Mouse (Mus musculus) neural tube, embryonic 13.5 days (tissue): ENCODE data around the gene Lhx3. TPM values are rescaled to one million over a fixed set of nuclear protein-coding genes. Genes with fewer than 3 reads are reported as not detected.
A peak's percentile ranks its signal among the peaks of the same experiment; 100 is the strongest.

ENCODE experiments used
- ATAC-seq: fragments of 200-750 bp; cut with Nextera tagmentation; 2 replicates; pipeline ENCODE4 v1.8.0; 2017; ENCODE audit warnings: low read depth, mild to moderate bottlenecking, moderate TSS enrichment, moderate library complexity
- H3K27ac ChIP-seq: fragments of 300-500 bp; sonication (generic); replicated peaks from 2 replicates; pipeline ENCODE4 v1.5.1; 2015; ENCODE audit warnings: moderate library complexity, mild to moderate bottlenecking, inconsistent platforms
- H3K27me3 ChIP-seq: fragments of 300-500 bp; sonication (generic); 2 replicates; pipeline ENCODE4 v1.6.1; 2015; ENCODE audit warnings: mild to moderate bottlenecking, inconsistent platforms
- H3K36me3 ChIP-seq: fragments of 300-500 bp; sonication (generic); 2 replicates; pipeline ENCODE4 v1.6.1; 2015; ENCODE audit warnings: mild to moderate bottlenecking, inconsistent platforms
- H3K4me1 ChIP-seq: fragments of 300-500 bp; sonication (generic); replicated peaks from 2 replicates; pipeline ENCODE4 v1.6.1; 2015; ENCODE audit warnings: inconsistent platforms
- H3K4me2 ChIP-seq: fragments of 300-500 bp; sonication (generic); 2 replicates; pipeline ENCODE4 v1.6.1; 2015; ENCODE audit warnings: inconsistent platforms, mild to moderate bottlenecking, moderate library complexity
- H3K4me3 ChIP-seq: fragments of 300-500 bp; sonication (generic); 2 replicates; pipeline ENCODE4 v1.5.1; 2015; ENCODE audit warnings: mild to moderate bottlenecking, inconsistent platforms
- H3K9ac ChIP-seq: fragments of 300-500 bp; sonication (generic); 2 replicates; pipeline ENCODE4 v1.6.1; 2015; ENCODE audit warnings: moderate library complexity, mild to moderate bottlenecking, inconsistent platforms
- H3K9me3 ChIP-seq: fragments of 300-500 bp; sonication (generic); 2 replicates; pipeline ENCODE4 v1.6.1; 2016; ENCODE audit warnings: inconsistent platforms
- WGBS: fragments of 180-500 bp; shearing (Covaris S2); methylation state at CpG from one replicate; pipeline ENCODE4 v1.1.7; 2015; 5-methylcytosine and 5-hydroxymethylcytosine counted together
- polyA plus RNA-seq: library from polyadenylated mRNA; unstranded; fragments of >200 nt; fragmentation: Nextera tagmentation; extraction: Ambion mirVana; gene quantifications from 2 replicates; pipeline ENCODE4 v1.2.1, GENCODE M21; 2015

The Lhx3 gene
- polyA plus RNA-seq = 11.8 and 12.5 TPM in 2 replicates

- H3K4me1 ChIP-seq = peaks cover 28% of the 10 kb centered on the region
- no peak within 1 kb of the TSS for H3K27ac ChIP-seq
- H3K27me3 ChIP-seq = peaks cover 61% of the 10 kb centered on the region
- H3K9me3 ChIP-seq = no peaks in the 10 kb centered on the region
- WGBS = 5% methylated on average over 19 of the region's 19 CpGs
- peak within 1 kb of the TSS; percentile 24; the same call in 1 of the 2 replicates for H3K4me2 ChIP-seq
- no peak for ATAC-seq
- H3K9ac ChIP-seq = no peak within 1 kb of the TSS
- H3K4me3 ChIP-seq = peak within 1 kb of the TSS; percentile 16; the same call in 1 of the 2 replicates
- peaks cover 39% of the 10 kb centered on the region for H3K36me3 ChIP-seq
Observed at GRCm38 (mm10) chr2:26208126-26208789, at the start of gene Lhx3. Lhx3 (minus strand) TSS chr2:26208289.

GRCm38 (mm10) chr2:26257315-26258096 lies 49.4 kb upstream of the Lhx3 start:
- no peak for ATAC-seq
- no peak overlapping the region for H3K4me2 ChIP-seq
- H3K27me3 ChIP-seq = no peaks in the 10 kb centered on the region
- H3K27ac ChIP-seq = no peak overlapping the region
- no peaks in the 10 kb centered on the region for H3K9me3 ChIP-seq
- WGBS = 87% methylated on average over 16 of the region's 16 CpGs
- H3K36me3 ChIP-seq = no peaks in the 10 kb centered on the region
- H3K9ac ChIP-seq = no peak overlapping the region
- H3K4me1 ChIP-seq = no peaks in the 10 kb centered on the region
- H3K4me3 ChIP-seq = no peak overlapping the region

GRCm38 (mm10) chr2:26254816-26255215 lies 46.7 kb upstream of the Lhx3 start:
- H3K4me2 ChIP-seq = no peak overlapping the region
- H3K9me3 ChIP-seq = no peaks in the 10 kb centered on the region
- ATAC-seq = no peak
- H3K4me3 ChIP-seq = no peak overlapping the region
- H3K9ac ChIP-seq = no peak overlapping the region
- no peaks in the 10 kb centered on the region for H3K36me3 ChIP-seq
- 55% methylated on average over 4 of the region's 4 CpGs for WGBS
- H3K27ac ChIP-seq = no peak overlapping the region
- no peaks in the 10 kb centered on the region for H3K27me3 ChIP-seq
- no peaks in the 10 kb centered on the region for H3K4me1 ChIP-seq

GRCm38 (mm10) chr2:26252514-26253206 lies 44.6 kb upstream of the Lhx3 start:
- no peak overlapping the region for H3K4me2 ChIP-seq
- no peak for ATAC-seq
- no peaks in the 10 kb centered on the region for H3K9me3 ChIP-seq
- H3K4me1 ChIP-seq = no peaks in the 10 kb centered on the region
- WGBS = 59% methylated on average over 8 of the region's 8 CpGs
- H3K4me3 ChIP-seq = no peak overlapping the region
- no peaks in the 10 kb centered on the region for H3K27me3 ChIP-seq
- H3K36me3 ChIP-seq = no peaks in the 10 kb centered on the region
- no peak overlapping the region for H3K9ac ChIP-seq
- no peak overlapping the region for H3K27ac ChIP-seq

- Histone ChIP-seq H3K27me3 (no peaks in the 10 kb centered on the region), H3K4me3 (no peak overlapping the region), H3K9me3 (no peaks in the 10 kb centered on the region), H3K27ac (no peak overlapping the region), H3K4me1 (no peaks in the 10 kb centered on the region), H3K9ac (no peak overlapping the region), H3K36me3 (no peaks in the 10 kb centered on the region), H3K4me2 (no peak overlapping the region)
- ATAC-seq = no peak
- 83% methylated on average over 3 of the region's 3 CpGs for WGBS
Observed at GRCm38 (mm10) chr2:26247531-26247930, 39.4 kb upstream of the Lhx3 start.

- Histone ChIP-seq H3K4me3 (no peak overlapping the region), H3K9me3 (no peaks in the 10 kb centered on the region), H3K9ac (no peak overlapping the region), H3K36me3 (no peaks in the 10 kb centered on the region), H3K27me3 (no peaks in the 10 kb centered on the region), H3K4me1 (peaks cover 28% of the 10 kb centered on the region), H3K27ac (0 out of 2 replicates have a peak overlapping the region, but pooled peaks have one; percentile 13), H3K4me2 (no peak overlapping the region)
- no peak for ATAC-seq
- 33% methylated on average over 3 of the region's 3 CpGs for WGBS
Observed at GRCm38 (mm10) chr2:26240841-26241240, 32.8 kb upstream of the Lhx3 start.

GRCm38 (mm10) chr2:26240330-26240729 lies 32.2 kb upstream of the Lhx3 start:
- no peak overlapping the region for H3K9ac ChIP-seq
- H3K27me3 ChIP-seq = no peaks in the 10 kb centered on the region
- 34% methylated on average over 9 of the region's 9 CpGs for WGBS
- H3K9me3 ChIP-seq = no peaks in the 10 kb centered on the region
- H3K27ac ChIP-seq = no peak overlapping the region
- H3K4me2 ChIP-seq = no peak overlapping the region
- peaks cover 32% of the 10 kb centered on the region for H3K4me1 ChIP-seq
- H3K36me3 ChIP-seq = no peaks in the 10 kb centered on the region
- ATAC-seq = no peak
- no peak overlapping the region for H3K4me3 ChIP-seq

- no peaks in the 10 kb centered on the region for H3K27me3 ChIP-seq
- H3K9me3 ChIP-seq = no peaks in the 10 kb centered on the region
- peaks cover 42% of the 10 kb centered on the region for H3K4me1 ChIP-seq
- WGBS = 2% methylated on average over 36 of the region's 36 CpGs
- H3K36me3 ChIP-seq = no peaks in the 10 kb centered on the region
- H3K27ac ChIP-seq = peak within 1 kb of the TSS; percentile 81
- peak within 1 kb of the TSS; percentile 84 for H3K4me2 ChIP-seq
- peak within 1 kb of the TSS; percentile 86 for H3K9ac ChIP-seq
- peak; percentile 85 for ATAC-seq
- H3K4me3 ChIP-seq = peak within 1 kb of the TSS; percentile 68
Observed at GRCm38 (mm10) chr2:26237290-26237782, 29.2 kb upstream of the Lhx3 start, which contains the start of gene Qsox2. Qsox2 (minus strand) TSS chr2:26237525.

- WGBS = under 1% methylated on average over 50 of the region's 51 CpGs
- peak overlapping the region; percentile 68 for H3K4me3 ChIP-seq
- peak overlapping the region; percentile 86 for H3K9ac ChIP-seq
- ATAC-seq = peak; percentile 64
- H3K27ac ChIP-seq = peak overlapping the region; percentile 81
- H3K4me1 ChIP-seq = peaks cover 42% of the 10 kb centered on the region
- no peaks in the 10 kb centered on the region for H3K36me3 ChIP-seq
- peak overlapping the region; percentile 84 for H3K4me2 ChIP-seq
- H3K9me3 ChIP-seq = no peaks in the 10 kb centered on the region
- no peaks in the 10 kb centered on the region for H3K27me3 ChIP-seq
Observed at GRCm38 (mm10) chr2:26236681-26237289, 28.7 kb upstream of the Lhx3 start.

GRCm38 (mm10) chr2:26234771-26235170 lies 26.7 kb upstream of the Lhx3 start:
- Histone ChIP-seq H3K4me1 (peaks cover 28% of the 10 kb centered on the region), H3K27me3 (no peaks in the 10 kb centered on the region), H3K4me3 (no peak overlapping the region), H3K4me2 (no peak overlapping the region), H3K9me3 (no peaks in the 10 kb centered on the region), H3K9ac (no peak overlapping the region), H3K27ac (no peak overlapping the region), H3K36me3 (no peaks in the 10 kb centered on the region)
- 83% methylated on average over 2 of the region's 2 CpGs for WGBS
- no peak for ATAC-seq

- Histone ChIP-seq H3K9me3 (no peaks in the 10 kb centered on the region), H3K4me3 (no peak overlapping the region), H3K27me3 (no peaks in the 10 kb centered on the region), H3K4me1 (peaks cover 23% of the 10 kb centered on the region), H3K9ac (no peak overlapping the region), H3K27ac (no peak overlapping the region), H3K36me3 (no peaks in the 10 kb centered on the region), H3K4me2 (no peak overlapping the region)
- WGBS = 74% methylated on average over 5 of the region's 5 CpGs
- no peak for ATAC-seq
Observed at GRCm38 (mm10) chr2:26234253-26234652, 26.2 kb upstream of the Lhx3 start.
